Mouse (Mus musculus) heart, adult 2 months (tissue): ENCODE measurements around the gene Dnm2.

Experiments
- CTCF ChIP-seq: fragments of 200-600 bp; IDR thresholded peaks from 2 replicates; pipeline ENCODE4 v1.8.1; 2022; ENCODE audit warnings: antibody characterized with exemption, mild to moderate bottlenecking, moderate library complexity
- POLR2A ChIP-seq: fragments of 200-500 bp; IDR thresholded peaks from 2 replicates; pipeline ENCODE4 v1.6.1; 2011; ENCODE audit warnings: mild to moderate bottlenecking, low read depth, low read length, control low read depth; ENCODE audit not compliant: insufficient read depth

- TF ChIP-seq CTCF: no peak
- peak; percentile 60 for TF ChIP-seq POLR2A
These were observed 12.8 kb upstream of the Dnm2 start, which contains the start of gene Qtrt1 for GRCm38 (mm10) chr9:21411669-21412550.
